Mouse (Mus musculus): ENCODE data around the gene Ppp3r1.
"Not testable (repeated sequence)": the region's sequence is repeated elsewhere in the genome, so short reads cannot be mapped to it uniquely, and the experiment has no call there.

The Ppp3r1 gene

DNA sequence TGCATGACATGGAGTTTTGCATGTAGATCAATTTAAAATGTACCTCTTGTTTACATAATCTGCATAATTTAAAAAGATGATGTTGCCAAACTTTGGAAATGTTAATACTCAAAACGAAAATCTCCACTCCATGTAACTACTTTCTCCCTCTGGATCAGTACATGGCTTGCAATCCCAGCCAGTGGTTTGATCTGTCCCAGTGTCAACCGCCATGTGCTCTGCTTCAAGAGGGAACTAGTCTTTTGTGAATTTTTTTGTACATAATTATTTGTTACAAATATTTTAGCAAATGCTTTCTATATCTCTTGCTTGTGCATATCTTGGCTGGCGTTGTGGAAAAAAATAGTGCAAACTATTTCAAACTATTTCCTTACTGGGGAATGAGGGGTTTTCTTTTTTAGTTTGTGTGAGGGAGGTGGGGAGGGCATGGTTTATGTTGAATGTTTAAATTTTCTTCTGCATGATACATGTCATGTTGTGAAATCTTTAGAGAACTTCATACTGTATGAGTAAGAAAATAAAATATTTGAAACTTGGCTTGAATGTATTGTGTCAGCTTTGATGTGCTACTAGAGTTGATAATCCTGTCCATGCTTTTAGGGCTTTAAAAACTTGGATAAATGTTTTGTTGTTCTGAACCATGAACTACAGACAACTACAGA is 40.9 kb downstream of the Ppp3r1 start:
- DNase-seq (ENCODE audit: low spot score in 2 of 2): no peak

DNA sequence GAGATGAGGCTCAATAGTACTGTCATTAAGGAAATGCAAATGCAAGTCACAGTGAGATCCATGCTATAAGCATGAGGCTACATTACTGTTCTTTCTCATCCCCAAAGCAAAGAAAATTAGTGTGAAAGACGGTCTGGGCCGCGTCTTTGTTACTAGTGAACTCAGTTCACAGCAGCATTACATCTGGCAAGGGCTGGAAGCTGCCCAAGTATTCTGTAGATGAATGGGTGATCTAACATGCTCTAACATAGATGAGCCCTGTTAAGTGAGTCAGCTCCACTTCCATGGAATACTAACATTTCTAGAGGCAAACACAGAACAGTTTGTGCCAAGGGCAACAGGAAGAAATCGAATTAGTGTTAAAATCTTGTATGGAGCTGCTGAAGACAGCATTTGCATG is 41.9 kb downstream of the Ppp3r1 start:
- DNase-seq (ENCODE audit: low spot score in 2 of 2): no peak

- DNase-seq (ENCODE audit: low spot score in 2 of 2): no peak
Observed at GRCm38 (mm10) chr11:17202481-17202880, 43.4 kb downstream of the Ppp3r1 start.

GRCm38 (mm10) chr11:17211258-17212140 is 52.4 kb downstream of the Ppp3r1 start, which contains the start of gene Pno1:
Gene Pno1 (minus strand): TSS chr11:17211568.
- DNase-seq (ENCODE audit: low spot score in 2 of 2): peak; percentile 94 to 97

- peak in 1 of 2 experiments; percentile 24 for DNase-seq (ENCODE audit: low spot score in 2 of 2)
Observed at GRCm38 (mm10) chr11:17212141-17212495, 53.1 kb downstream of the Ppp3r1 start.

- DNase-seq (ENCODE audit: low spot score in 2 of 2): peak in 1 of 2 experiments; percentile 3
Observed at GRCm38 (mm10) chr11:17212903-17213509, 53.9 kb downstream of the Ppp3r1 start.

GRCm38 (mm10) chr11:17215475-17215874 is 56.4 kb downstream of the Ppp3r1 start:
- no peak for DNase-seq (ENCODE audit: low spot score in 2 of 2)

- no peak for DNase-seq (ENCODE audit: low spot score in 2 of 2)
Observed at GRCm38 (mm10) chr11:17221126-17221525, 62.1 kb downstream of the Ppp3r1 start.

- DNase-seq (ENCODE audit: low spot score in 2 of 2): no peak
Observed at GRCm38 (mm10) chr11:17232792-17233191, 73.7 kb downstream of the Ppp3r1 start.

GRCm38 (mm10) chr11:17236449-17237037 is 77.5 kb downstream of the Ppp3r1 start:
- DNase-seq (ENCODE audit: low spot score in 2 of 2): no peak

GRCm38 (mm10) chr11:17238598-17238997 is 79.5 kb downstream of the Ppp3r1 start:
- DNase-seq (ENCODE audit: low spot score in 2 of 2): not testable (repeated sequence)

DNA sequence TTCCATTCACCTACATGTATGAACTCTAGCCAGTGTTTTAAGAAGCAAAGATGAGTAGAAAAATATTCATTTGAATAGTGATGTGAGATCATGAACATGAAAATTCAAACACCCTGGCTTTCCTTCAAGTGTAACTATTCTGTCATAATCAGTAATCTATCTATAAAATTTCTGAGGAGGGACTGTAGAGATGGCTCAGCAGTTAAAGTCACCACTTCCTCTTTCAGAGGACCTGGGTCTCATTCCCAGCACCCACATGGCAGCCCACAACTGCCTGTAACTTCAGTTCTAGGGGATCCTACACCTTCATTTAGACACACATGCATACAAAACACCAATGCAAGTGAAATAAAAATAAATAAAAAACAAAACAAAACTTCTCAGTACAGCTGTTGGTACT is 89.7 kb downstream of the Ppp3r1 start:
- no peak for DNase-seq (ENCODE audit: low spot score in 2 of 2)
